Mouse (Mus musculus): ENCODE data around the gene 2810408A11Rik.
A peak's percentile ranks its signal among the peaks of the same experiment; 100 is the strongest.

Gene 2810408A11Rik

DNA sequence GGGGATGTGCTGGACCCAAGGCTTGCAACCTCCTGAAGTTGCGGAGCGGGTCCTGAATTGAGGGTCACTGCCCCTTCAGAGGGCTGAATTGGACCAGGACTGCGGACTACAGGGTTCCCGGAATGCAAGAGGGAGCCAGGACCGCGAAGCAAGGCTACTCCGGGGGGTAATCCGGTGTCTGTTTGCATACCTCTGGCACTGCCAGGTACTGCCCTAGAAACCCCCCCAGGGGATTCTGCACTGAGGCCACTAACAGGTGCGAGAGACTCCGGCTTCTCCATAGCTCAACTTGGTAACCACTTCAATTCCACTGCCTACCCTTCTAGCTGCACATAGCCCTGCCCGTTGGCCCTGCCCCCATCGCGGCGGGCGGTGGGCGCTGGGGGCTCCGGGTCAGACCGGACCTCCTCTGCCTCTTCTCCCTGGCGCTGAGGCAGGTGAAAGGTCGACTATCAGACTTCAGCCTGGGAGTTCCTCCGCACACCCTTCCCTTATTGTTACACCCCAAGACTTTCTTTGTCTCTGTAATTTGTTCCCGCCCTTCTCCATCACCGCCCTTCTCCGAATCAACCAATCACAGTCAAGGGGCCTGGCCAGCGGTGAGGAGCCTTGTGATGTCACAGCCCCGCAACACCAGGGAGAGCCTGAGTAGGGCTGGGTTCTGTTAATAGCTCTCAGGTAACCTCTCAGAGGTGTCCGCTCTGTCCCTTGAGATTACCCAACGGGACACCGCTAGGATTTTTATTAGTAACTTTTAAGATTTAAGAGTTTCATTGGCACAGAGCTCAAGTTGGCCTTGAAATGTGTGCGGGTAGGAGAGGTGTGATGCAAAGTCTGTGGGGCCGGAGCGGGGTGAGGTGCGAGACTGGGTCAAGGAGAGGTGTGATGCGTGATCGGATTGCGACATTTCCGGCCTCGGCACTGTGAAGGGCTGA is at the start of gene 2810408A11Rik, which contains the start of gene Neurl4:
Gene 2810408A11Rik (minus strand): TSS at position 517 of the 935 bp plus-strand sequence.
Gene Neurl4 (plus strand): TSS at position 602 of the 935 bp plus-strand sequence.
- peak; percentile 90 for DNase-seq

- peak; percentile 91 for DNase-seq
Observed at GRCm38 (mm10) chr11:69948763-69949150, 48.0 kb upstream of the 2810408A11Rik start.

DNA sequence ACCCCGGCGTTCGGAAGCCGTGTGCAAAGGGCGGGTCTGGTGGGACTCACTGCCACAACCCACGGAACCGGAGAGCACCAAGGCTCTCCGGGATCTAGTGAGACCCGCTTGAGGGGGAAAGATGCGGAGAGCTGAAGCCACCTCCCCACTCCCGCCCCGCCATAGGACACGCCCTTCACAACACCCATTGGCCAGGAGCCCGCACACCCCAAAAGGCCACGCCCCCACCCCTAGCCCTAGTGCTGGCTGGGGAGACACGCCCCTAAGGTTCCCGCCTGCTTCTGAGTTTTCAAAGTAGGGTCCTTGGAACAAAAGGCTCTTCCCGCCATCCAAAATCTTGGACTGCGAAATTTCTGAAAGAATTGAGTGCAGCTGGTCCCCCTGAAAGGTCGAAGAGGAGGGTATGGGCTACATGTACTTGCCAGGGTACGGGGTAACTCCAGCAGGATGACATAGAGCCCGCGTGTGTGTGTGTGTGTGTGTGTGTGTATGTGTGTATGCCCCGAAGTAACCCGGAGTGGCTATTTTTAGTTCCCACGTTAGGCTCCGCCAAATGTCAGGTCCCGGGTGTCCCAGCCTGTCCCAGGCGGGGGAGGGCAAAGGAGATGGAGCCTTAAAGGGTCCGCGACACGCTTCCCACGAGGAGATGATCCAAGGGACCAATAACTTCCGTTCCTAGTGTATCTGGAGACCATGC is 47.4 kb upstream of the 2810408A11Rik start, which contains the start of gene Slc2a4:
Gene Slc2a4 (minus strand): TSS at position 123 of the 697 bp plus-strand sequence.
- peak; percentile 91 for DNase-seq

- DNase-seq = peak; percentile 63
Observed at GRCm38 (mm10) chr11:69947337-69948065, 46.7 kb upstream of the 2810408A11Rik start.

GRCm38 (mm10) chr11:69945997-69946891 is 45.5 kb upstream of the 2810408A11Rik start:
- no peak for DNase-seq

DNA sequence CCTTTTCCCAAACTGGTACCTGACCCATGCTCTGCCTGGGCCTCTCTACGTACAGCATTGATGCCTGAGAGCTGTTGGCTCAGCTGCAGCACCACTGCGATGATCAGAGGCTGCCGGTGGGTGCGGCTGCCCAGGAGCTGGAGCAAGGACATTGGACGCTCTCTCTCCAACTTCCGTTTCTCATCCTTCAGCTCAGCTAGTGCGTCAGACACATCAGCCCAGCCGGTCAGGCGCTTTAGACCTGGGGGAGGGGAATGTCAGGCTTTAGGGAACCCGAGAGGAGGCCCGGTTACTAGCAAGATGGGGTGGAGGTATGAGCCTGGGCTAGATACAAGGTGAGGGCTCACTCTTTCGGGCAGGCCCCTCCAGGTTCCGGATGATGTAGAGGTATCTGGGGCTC is 44.4 kb upstream of the 2810408A11Rik start:
- no peak for DNase-seq

DNA sequence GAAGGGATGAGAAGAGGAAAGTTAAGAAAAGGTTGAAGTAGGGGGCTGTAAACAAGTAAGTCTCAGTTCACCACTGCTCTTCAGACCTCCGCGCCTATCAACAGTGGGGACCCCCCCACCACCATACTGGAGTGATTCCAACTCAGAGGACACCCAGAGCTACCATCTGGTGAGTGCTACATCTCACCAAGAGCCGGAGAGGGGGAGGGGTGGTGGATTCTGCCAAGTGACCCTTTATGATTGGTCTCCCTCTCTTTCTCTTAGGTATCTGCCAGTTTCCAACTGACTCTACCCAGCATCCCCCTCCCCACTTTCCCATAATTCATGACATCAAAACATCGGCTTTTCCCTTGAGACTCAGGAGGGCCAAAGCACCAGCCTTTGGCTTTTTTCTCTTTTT is 40.2 kb upstream of the 2810408A11Rik start:
- no peak for DNase-seq

DNA sequence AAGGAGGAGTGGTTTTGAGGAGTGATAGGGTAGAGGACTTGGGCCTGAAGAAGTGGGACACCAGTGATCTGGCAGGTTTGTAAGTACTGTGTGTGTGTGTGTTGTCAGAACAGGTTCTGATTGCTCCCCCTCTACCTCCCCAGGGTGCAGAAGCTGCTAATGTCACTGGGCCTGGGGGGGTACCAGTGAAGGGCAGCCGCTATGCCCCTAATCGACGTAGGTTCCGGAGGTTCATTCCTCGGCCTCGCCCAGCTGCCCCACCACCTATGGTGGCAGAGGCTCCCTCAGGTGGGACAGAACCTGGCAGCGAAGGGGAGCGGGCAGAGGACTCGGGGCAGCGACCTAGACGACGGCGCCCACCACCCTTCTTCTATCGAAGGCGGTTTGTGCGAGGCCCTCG is 38.9 kb upstream of the 2810408A11Rik start:
- DNase-seq = no peak

GRCm38 (mm10) chr11:69939181-69939580 is 38.4 kb upstream of the 2810408A11Rik start:
- no peak for DNase-seq

DNA sequence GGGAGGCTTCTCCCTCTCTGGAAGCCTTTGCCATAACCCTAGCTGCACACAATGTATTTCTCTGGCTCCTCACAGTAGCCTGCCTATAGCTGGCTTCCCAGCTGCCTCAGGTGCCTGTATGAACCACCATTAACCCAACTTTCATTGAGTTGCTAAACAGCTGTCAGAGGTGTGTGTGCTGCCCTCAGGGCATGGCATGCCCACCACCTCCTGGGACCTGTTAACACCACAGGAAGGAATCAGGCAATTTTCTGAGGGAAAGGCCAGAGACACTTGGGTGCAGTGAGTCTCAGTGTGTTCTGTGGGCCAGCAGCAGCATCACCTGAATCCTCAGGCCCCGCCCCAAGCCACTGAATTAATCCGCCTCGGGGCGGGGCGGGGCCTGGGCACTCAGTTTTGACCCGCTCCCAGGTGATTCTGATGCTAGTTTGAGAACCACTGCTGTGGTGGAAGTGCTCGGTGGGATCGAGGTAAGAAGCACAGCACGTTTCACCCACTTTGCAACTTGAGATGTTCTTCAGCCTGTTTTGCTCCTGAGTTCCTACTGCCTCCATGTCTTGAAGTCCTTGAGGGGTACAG is 37.7 kb upstream of the 2810408A11Rik start:
- DNase-seq = peak; percentile 43

DNA sequence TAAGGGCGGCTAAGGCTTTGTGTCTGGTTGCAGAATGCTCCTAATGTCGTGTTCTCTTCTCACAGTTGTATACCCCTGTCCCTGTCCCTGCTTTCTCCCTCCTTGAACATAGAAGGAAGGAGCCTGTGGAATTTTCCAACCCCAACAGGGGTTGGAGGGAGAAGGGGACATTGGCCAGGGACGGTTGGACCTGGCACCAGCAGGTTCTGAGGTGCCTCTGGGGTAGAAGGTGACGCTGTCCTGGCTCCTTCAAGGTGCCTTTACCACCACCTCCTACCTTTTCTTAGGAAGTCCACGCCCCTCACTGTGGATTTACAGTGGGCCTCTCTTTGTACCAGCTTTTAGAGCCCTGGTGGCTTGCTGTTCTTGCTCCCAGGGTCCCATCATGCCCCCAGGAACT is 37.0 kb upstream of the 2810408A11Rik start:
- peak; percentile 33 for DNase-seq

GRCm38 (mm10) chr11:69937385-69937784 is 36.6 kb upstream of the 2810408A11Rik start:
- peak; percentile 36 for DNase-seq

DNA sequence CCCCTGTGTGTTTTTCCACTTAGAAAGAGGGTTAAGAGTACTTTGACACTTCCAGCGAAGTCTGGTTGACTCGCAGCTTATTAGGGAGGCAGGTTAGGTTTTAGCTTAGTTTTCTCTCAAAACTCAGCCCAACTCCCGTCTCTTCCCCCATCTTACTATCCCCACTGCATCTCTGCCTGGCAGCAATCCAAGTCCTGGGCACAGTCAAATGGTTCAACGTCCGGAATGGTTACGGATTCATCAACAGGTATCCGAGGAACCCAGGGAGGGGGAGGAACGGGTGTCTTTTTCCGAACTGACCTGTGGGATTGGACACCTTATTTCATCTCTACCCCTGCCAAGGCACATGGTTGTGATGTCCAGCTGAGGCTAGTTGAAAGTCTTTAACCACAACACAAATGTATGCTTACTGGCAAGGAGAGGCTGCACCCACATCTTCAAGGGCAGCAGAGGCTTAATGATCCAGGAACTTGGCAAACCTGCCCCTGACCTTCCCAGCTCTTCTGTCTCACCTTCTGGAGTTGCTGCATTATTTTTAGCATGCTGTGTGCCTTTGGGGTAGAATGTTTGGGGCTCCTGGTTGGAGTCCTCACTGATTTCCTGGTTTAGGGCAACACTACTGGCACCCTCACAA is 36.0 kb upstream of the 2810408A11Rik start:
- peak; percentile 59 for DNase-seq

DNA sequence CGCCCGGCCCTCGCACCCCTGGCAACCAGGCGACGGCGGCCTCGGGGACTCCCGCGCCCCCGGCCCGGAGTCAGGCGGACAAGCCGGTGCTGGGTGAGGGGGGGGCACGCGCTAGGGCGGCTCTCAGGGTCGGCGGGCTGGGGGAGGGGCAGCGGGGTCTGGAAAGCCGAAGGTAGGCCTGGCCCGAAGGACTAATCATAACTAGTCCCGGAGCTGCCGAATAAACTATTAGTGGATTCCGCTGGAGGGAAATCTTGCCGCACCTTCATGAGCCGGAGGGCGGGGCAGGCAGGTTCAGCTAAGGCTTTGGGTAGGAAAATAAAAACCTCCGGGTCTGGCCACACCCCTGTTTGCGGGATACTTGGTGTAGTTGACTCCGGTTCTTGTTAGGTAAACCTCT is 35.4 kb upstream of the 2810408A11Rik start:
- DNase-seq = peak; percentile 48

DNA sequence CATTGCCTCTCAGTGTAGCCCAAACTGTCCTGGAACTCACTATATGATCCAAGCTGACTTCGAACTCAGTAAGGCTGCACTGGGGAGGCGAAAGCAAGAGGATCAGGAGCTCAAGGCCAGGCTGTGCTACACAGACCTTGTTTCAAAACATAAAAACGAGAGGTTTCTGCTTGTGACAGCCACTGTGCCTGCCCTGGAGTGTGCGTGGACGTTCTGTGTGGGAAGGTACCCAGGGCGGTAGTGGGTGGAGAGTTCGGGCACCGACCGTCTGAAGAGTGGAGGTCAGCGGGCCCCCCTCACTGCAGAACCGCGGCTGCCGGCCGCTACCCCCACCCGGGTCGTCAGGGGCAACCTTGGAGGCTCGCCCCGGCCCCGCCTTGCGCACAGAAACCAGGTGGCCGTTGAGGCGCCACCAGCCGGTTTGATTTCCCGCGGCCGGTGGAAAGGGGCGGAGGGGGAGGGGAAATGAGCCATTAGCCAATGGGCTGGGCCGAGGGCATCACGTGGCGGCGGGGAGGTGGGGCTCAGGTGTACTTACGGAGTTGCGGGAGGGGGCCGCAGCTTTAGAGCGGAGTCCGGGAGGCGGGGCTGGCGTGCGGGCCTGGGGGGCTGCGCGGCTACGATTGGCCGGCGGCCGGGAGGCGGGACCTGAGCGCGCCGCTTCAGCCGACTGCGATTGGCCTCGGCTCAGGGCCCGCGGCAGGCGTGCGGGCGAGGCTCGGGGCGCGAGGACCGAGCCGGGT is 34.5 kb upstream of the 2810408A11Rik start, which contains the start of gene Ybx2:
Gene Ybx2 (plus strand): TSS at position 660 of the 743 bp plus-strand sequence.
- DNase-seq = peak; percentile 89

DNA sequence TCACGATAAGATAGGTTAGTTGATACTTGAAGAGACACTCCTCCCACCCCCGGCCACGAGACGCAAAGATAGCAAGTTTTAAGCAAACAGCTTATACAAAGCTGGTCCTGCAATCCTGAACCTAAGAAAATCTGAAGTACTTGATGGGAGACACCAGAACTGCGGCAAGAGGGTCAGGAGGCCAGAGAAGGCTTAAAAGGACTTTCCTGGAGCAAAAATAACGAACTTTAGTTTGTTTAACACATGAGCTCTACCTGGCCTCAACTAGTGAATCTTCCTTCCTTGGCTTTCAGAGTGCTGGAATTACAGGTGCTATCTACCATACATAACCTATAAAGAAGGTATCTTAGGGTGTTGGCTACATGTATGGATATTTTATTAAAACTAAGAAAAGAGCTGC is 33.9 kb upstream of the 2810408A11Rik start:
- DNase-seq = no peak

DNA sequence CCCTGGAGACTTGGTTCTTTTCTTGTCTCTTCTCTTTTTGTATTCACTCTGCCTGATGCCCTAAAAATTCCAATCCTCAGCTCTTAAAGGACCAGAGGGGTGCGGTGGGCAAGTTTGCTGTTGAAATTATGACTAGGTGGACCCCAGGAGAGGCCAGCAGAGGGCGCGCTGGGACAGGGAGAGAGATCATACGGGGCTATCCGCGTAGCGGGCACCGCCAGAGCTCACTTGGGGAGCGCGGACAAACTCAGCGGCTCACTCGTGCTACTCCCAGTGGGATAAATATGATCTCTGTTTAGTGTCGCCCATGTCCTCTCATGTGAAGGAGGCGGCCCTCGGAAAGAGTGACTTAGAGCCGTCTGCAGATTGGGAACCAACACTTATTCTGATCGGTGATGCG is 33.4 kb upstream of the 2810408A11Rik start:
- peak; percentile 93 for DNase-seq

GRCm38 (mm10) chr11:69933066-69933465 is 32.3 kb upstream of the 2810408A11Rik start:
- DNase-seq = no peak

GRCm38 (mm10) chr11:69932254-69932653 is 31.5 kb upstream of the 2810408A11Rik start:
- DNase-seq = no peak

- no peak for DNase-seq
Observed at GRCm38 (mm10) chr11:69931769-69932168, 31.0 kb upstream of the 2810408A11Rik start.
